Mouse (Mus musculus) megakaryocyte, embryonic 14.5 days (primary cell): ENCODE data around the gene Inpp4b. TPM values are rescaled to one million over a fixed set of nuclear protein-coding genes. Genes with fewer than 3 reads are reported as not detected.
A peak's percentile ranks its signal among the peaks of the same experiment; 100 is the strongest.

ENCODE experiments used
- H3K27me3 ChIP-seq: replicated peaks from 2 replicates; pipeline ENCODE3; 2012; ENCODE audit warnings: inconsistent platforms
- H3K36me3 ChIP-seq: replicated peaks from 2 replicates; pipeline ENCODE3; 2012; ENCODE audit warnings: low read length, inconsistent platforms, mixed read lengths
- H3K4me1 ChIP-seq: 2 replicates; pipeline ENCODE4 v1.6.1; 2012; ENCODE audit warnings: inconsistent platforms
- H3K4me3 ChIP-seq: replicated peaks from 2 replicates; pipeline ENCODE3; 2012; ENCODE audit warnings: moderate library complexity, mild to moderate bottlenecking, inconsistent platforms
- H3K9me3 ChIP-seq: 2 replicates; pipeline ENCODE4 v1.6.1; 2012; ENCODE audit warnings: inconsistent platforms
- FLI1 ChIP-seq: IDR thresholded peaks from 2 replicates; pipeline ENCODE4 v1.6.1; 2012; ENCODE audit warnings: low read length, inconsistent platforms, mixed read lengths
- GATA1 ChIP-seq: IDR thresholded peaks from 3 replicates; pipeline ENCODE4 v1.6.1; 2012; ENCODE audit warnings: mixed read lengths, low read length, inconsistent platforms, borderline replicate concordance
- polyA plus RNA-seq: library from polyadenylated mRNA; stranded (reverse); fragments of >175 nt; gene quantifications from 2 replicates; pipeline ENCODE4 v1.2.3, GENCODE M21; 2012; ENCODE audit warnings: low replicate concordance; ENCODE audit not compliant: insufficient read depth

The Inpp4b gene
- polyA plus RNA-seq, 1 experiment, result 1.1 TPM

DNA sequence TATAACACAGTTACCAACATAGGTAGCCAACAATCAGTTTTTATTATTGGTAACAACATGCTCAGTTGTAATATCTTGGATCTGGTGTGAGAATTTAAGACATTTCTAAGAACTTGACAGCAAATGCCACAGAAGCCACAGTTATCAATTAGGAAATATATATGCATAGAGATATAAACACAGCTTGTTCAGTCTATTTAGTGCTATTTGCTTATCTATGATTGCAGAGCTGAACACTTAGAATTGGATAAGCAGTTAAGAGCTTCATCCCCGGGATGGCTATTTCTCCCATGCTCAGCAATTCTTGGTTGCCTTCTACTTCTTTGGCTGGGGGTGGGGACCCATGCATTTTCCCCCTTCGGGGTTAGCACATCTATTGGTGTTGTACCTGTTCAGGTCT, 112.5 kb downstream of the Inpp4b start:
- TF ChIP-seq FLI1, result no peak
- TF ChIP-seq GATA1, result no peak
- H3K4me3 ChIP-seq, result no peak overlapping the region
- H3K36me3 ChIP-seq, result peaks cover 16% of the 10 kb centered on the region
- H3K27me3 ChIP-seq, result no peaks in the 10 kb centered on the region
- H3K4me1 ChIP-seq, result peaks cover 45% of the 10 kb centered on the region
- H3K9me3 ChIP-seq, result no peaks in the 10 kb centered on the region

DNA sequence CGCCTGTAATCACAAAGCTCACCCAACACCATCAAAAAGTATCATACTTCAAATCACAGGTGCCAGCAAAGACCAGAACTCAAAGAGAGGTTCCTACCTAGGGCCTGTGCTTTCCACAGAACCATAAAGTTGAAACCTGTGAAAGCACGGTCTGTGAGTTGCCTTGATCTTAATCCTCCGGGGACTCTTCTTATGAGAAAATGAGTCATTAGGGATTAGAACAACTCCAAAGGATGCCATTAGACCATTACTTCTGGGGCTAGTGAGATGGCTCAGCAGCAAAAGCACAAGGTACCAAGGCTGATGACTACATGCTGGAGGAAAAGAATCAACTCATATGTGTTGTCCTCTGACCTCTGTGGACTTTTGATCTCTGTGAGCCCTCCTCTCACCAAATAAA, 121.4 kb downstream of the Inpp4b start:
- H3K4me1 ChIP-seq, result peaks cover 11% of the 10 kb centered on the region; the same call in 1 of the 2 replicates
- no peaks in the 10 kb centered on the region for H3K27me3 ChIP-seq
- H3K9me3 ChIP-seq, result no peaks in the 10 kb centered on the region
- H3K4me3 ChIP-seq, result no peak overlapping the region
- TF ChIP-seq GATA1 (no peak), FLI1 (no peak)
- peaks cover 26% of the 10 kb centered on the region for H3K36me3 ChIP-seq

GRCm38 (mm10) chr8:81466776-81467175, 124.4 kb downstream of the Inpp4b start:
- H3K9me3 ChIP-seq, result no peaks in the 10 kb centered on the region
- peaks cover 13% of the 10 kb centered on the region; the same call in 1 of the 2 replicates for H3K4me1 ChIP-seq
- H3K4me3 ChIP-seq, result no peak overlapping the region
- TF ChIP-seq FLI1 (no peak), GATA1 (no peak)
- peaks cover 27% of the 10 kb centered on the region for H3K36me3 ChIP-seq
- H3K27me3 ChIP-seq, result no peaks in the 10 kb centered on the region

GRCm38 (mm10) chr8:81478674-81479073, 136.3 kb downstream of the Inpp4b start:
- Histone ChIP-seq H3K9me3 (no peaks in the 10 kb centered on the region), H3K4me3 (no peak overlapping the region), H3K36me3 (peaks cover 20% of the 10 kb centered on the region), H3K4me1 (peaks cover 43% of the 10 kb centered on the region), H3K27me3 (no peaks in the 10 kb centered on the region)
- TF ChIP-seq FLI1, result no peak

DNA sequence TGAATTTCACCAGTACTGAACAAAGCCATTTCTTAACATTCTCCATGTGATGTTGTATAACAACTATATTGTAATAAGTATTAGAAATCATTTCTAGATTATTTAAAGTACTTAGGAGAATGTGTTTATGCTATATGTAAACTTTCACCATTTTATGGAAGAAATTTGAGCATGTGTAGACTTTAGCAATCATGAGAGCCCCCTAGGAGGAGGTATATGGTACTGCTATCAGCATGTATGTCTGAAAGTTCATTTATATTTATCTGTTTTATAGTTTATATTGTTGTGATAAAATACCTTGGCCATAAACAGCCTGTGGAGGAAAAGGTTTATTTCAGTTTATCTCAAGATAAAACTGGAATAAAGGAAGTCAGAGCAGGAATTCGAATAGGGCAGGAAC, 141.5 kb downstream of the Inpp4b start:
- no peak for TF ChIP-seq FLI1
- no peak for TF ChIP-seq GATA1
- Histone ChIP-seq H3K9me3 (no peaks in the 10 kb centered on the region), H3K27me3 (no peaks in the 10 kb centered on the region), H3K4me1 (peaks cover 52% of the 10 kb centered on the region), H3K36me3 (peaks cover 16% of the 10 kb centered on the region), H3K4me3 (no peak overlapping the region)

DNA sequence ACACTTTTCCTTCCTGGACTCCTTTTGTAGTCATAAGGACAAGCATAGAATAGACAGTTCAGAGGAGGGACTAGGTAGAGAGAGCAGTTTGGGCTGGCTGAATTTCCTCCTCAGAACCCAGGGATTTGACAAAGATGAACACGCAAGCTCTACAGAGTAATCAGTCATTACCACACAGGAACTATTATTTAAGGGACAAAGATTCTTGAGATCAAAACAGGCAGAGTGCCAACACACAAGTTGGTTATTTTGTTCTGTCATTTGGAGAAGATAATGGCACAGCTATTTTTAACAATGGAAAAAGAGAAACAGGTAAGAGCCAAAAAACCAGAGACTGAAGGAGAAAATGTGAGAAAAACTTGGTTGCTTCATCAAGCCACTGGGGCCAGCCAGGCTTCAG, 143.3 kb downstream of the Inpp4b start:
- TF ChIP-seq GATA1, result no peak
- TF ChIP-seq FLI1, result no peak
- peaks cover 53% of the 10 kb centered on the region for H3K4me1 ChIP-seq
- H3K36me3 ChIP-seq, result peaks cover 15% of the 10 kb centered on the region
- no peaks in the 10 kb centered on the region for H3K27me3 ChIP-seq
- H3K4me3 ChIP-seq, result no peak overlapping the region
- no peaks in the 10 kb centered on the region for H3K9me3 ChIP-seq

GRCm38 (mm10) chr8:81489894-81490661, 147.7 kb downstream of the Inpp4b start:
- no peak for TF ChIP-seq GATA1
- no peak for TF ChIP-seq FLI1
- no peaks in the 10 kb centered on the region for H3K27me3 ChIP-seq
- H3K4me3 ChIP-seq, result no peak overlapping the region
- peaks cover 56% of the 10 kb centered on the region for H3K4me1 ChIP-seq
- no peaks in the 10 kb centered on the region for H3K9me3 ChIP-seq
- peaks cover 9% of the 10 kb centered on the region for H3K36me3 ChIP-seq

DNA sequence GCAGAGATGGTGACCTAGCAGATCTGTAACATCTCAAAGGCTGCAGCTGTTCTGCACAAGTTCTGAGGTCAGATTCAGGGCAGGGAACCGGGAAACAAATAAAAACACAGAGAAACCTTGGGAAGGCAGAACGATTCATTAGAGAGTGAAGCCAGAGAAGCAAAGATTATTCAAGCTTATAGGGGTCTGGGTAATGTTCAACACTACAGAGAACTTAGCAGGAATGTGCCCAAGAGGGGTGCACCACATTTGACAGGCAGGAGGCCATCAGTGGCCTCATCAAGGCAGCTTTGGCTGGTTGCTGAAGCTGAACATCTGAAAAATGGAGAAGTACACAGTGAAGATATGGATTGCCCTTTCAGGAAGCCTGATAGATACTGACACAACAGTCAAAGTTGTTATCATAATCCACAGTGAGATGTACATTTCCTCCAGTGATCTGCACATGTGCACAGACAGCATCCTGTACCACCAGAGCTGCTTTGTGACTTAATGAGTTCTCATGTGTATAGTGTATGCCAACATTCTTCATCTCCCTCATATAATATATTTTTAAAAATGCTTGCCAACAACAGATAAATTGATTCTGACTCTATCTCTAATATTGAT, 148.8 kb downstream of the Inpp4b start:
- no peaks in the 10 kb centered on the region for H3K9me3 ChIP-seq
- peak; percentile 14; the same call in 1 of the 3 replicates for TF ChIP-seq GATA1
- TF ChIP-seq FLI1, result no peak
- H3K4me1 ChIP-seq, result peaks cover 49% of the 10 kb centered on the region
- no peaks in the 10 kb centered on the region for H3K27me3 ChIP-seq
- H3K4me3 ChIP-seq, result peak overlapping the region; percentile 21
- peaks cover 9% of the 10 kb centered on the region for H3K36me3 ChIP-seq

DNA sequence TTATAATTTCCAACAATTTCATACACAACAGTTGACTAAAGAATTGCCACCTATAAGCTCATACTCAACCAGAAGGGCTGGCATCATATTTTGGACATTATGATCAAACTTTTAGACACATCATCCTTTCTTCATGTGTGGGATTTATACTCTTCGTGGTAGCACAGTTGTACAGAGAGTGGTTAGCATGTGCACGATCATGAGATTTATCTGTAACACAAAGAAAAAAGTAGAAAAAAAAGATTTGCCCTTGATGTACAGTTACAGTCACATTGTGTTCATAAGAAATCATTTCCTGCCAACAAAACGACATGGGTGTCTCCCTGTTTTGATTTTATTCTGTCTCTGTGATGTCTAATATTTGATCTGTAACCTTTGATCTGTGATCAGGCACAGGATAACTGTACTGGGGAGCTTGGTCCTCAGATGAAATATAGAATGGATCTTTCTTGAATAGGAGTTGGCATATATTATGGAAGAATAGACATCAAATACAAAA, 149.4 kb downstream of the Inpp4b start:
- no peaks in the 10 kb centered on the region for H3K27me3 ChIP-seq
- H3K4me3 ChIP-seq, result no peak overlapping the region
- H3K9me3 ChIP-seq, result no peaks in the 10 kb centered on the region
- no peak for TF ChIP-seq GATA1
- H3K36me3 ChIP-seq, result peaks cover 9% of the 10 kb centered on the region
- H3K4me1 ChIP-seq, result peaks cover 47% of the 10 kb centered on the region

- peaks cover 11% of the 10 kb centered on the region for H3K36me3 ChIP-seq
- peaks cover 53% of the 10 kb centered on the region for H3K4me1 ChIP-seq
- H3K4me3 ChIP-seq, result no peak overlapping the region
- H3K9me3 ChIP-seq, result no peaks in the 10 kb centered on the region
- H3K27me3 ChIP-seq, result no peaks in the 10 kb centered on the region
- no peak for TF ChIP-seq GATA1
- TF ChIP-seq FLI1, result no peak
Measured at GRCm38 (mm10) chr8:81494823-81495222, 152.5 kb downstream of the Inpp4b start.

DNA sequence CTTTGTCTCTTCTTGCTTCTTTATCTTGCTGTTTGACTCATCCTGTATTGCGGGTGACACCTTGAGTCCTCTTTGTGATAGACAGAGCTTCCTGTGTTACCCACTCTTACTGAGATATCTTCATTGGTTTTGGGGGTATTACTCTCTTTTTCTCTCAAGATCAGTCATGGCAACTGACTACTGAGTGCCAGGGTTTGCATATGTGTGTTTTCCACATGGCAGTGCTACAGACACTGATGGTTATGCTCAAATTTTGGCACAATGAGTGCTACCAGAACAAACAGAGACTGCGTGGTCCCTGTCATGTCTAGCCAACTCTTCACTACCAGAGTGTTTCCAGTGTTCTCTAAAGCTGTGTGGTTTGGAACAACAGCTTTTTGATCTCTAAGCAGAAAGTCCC, 155.3 kb downstream of the Inpp4b start:
- TF ChIP-seq FLI1, result no peak
- no peak for TF ChIP-seq GATA1
- Histone ChIP-seq H3K4me3 (no peak overlapping the region), H3K36me3 (peaks cover 17% of the 10 kb centered on the region), H3K9me3 (no peaks in the 10 kb centered on the region), H3K27me3 (no peaks in the 10 kb centered on the region), H3K4me1 (peaks cover 38% of the 10 kb centered on the region)
